10 mouse cellular contexts compared by ENCODE assay signal in the genomic region with DNA sequence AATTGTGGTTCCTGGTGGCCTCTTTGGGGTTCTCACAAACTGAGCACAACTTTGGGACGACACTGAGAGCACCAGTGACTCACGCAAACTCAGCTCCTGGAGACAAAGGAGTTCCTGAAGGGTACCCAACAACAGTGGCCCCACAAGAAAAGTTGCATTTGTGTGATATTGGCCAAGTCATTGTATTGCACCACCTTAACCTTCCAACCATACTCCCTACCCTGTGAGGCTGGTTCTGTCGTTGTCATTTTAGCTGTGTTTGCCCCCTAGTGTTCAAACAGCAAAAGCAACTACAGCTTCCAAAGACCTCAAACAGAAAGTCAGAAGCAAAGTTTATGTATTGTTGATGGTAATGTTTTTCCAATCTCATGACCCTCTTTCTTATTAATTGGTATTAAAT. TPM values are rescaled to one million over a fixed set of nuclear protein-coding genes. Genes with fewer than 3 reads are reported as not detected.
DNase-seq lines count a peak whose midpoint lies in the region; ATAC-seq and TF ChIP-seq lines count a peak whose summit lies in the region.
"Had no signal": no experiment of that assay in that cellular context is flagged by ENCODE, and none has a peak within 500 bp of the region (broad histone marks: within the 10 kb centered on the region; RNA-seq: fewer than 3 reads in every experiment).

No protein-coding gene starts in this region.

- DNase-seq in heart, postnatal 0 days (ENCODE audit: low spot score), result no peak
- no peak for DNase-seq in heart, adult 8-10 months (ENCODE audit: low spot score)
- DNase-seq in CH12.LX (ENCODE audit: extremely low read depth), result peak; percentile 62
- no peak for DNase-seq in right cerebral cortex, adult 18-20 months
- DNase-seq in layer of hippocampus, postnatal 14 days (ENCODE audit: low spot score in 2 of 2), result no peak

- WGBS in heart, postnatal 0 days, result 54% methylated on average over 3 of the region's 3 CpGs
- WGBS in midbrain, embryonic 13.5 days, result 62% methylated on average over 3 of the region's 3 CpGs

- H3K36me3 ChIP-seq in heart, postnatal 0 days (replicated peaks; ENCODE audit: control insufficient read depth, insufficient read depth, low read length), result no peaks in the 10 kb centered on the region
- H3K36me3 ChIP-seq in CH12.LX (replicated peaks in 1 of 2; ENCODE audit: control insufficient read depth in 1 of 2, insufficient read depth in 1 of 2, low read length in 1 of 2), result peaks cover 26 to 30% of the 10 kb centered on the region in 2 experiments
- no peaks in the 10 kb centered on the region for H3K36me3 ChIP-seq in midbrain, embryonic 13.5 days
- H3K36me3 ChIP-seq: neural tube, embryonic 12.5 days had no signal

- no peak overlapping the region for H3K4me2 ChIP-seq in heart, postnatal 0 days (ENCODE audit: low read depth, low read length)
- H3K4me2 ChIP-seq in CH12.LX (ENCODE audit: insufficient read depth, low read depth, poor library complexity, severe bottlenecking), result no peak overlapping the region
- H3K4me2 ChIP-seq in midbrain, embryonic 13.5 days (replicated peaks), result no peak overlapping the region
- H3K4me2 ChIP-seq: neural tube, embryonic 12.5 days had no signal

- no peak for TF ChIP-seq EP300 in heart, postnatal 0 days (IDR thresholded peaks at IDR 0.05; ENCODE audit: low read depth)
- no peak for TF ChIP-seq EP300 in CH12.LX (IDR thresholded peaks at IDR 0.05; ENCODE audit: low read length)

- no peak overlapping the region for H3K4me3 ChIP-seq in heart, postnatal 0 days (ENCODE audit: low read depth, low read length)
- no peak overlapping the region for H3K4me3 ChIP-seq in CH12.LX (replicated peaks in 1 of 3; ENCODE audit: low read depth in 2 of 3, low read length in 2 of 3, poor library complexity in 1 of 3)
- no peak overlapping the region for H3K4me3 ChIP-seq in cortical plate, adult 2 months (ENCODE audit: insufficient read depth, low read length)
- H3K4me3 ChIP-seq in midbrain, embryonic 13.5 days (replicated peaks), result no peak overlapping the region
- H3K4me3 ChIP-seq: neural tube, embryonic 12.5 days had no signal

- H3K9me3 ChIP-seq in heart, postnatal 0 days (replicated peaks; ENCODE audit: control insufficient read depth, low read length), result no peaks in the 10 kb centered on the region
- no peaks in the 10 kb centered on the region for H3K9me3 ChIP-seq in CH12.LX (replicated peaks; ENCODE audit: low read length)
- H3K9me3 ChIP-seq in midbrain, embryonic 13.5 days, result no peaks in the 10 kb centered on the region
- H3K9me3 ChIP-seq: neural tube, embryonic 12.5 days had no signal

- TF ChIP-seq POLR2A in CH12.LX (IDR thresholded peaks at IDR 0.05; ENCODE audit: low read depth, low read length), result no peak; the same call in 1 of the 2 replicates
- TF ChIP-seq POLR2A in cortical plate, adult 2 months (IDR thresholded peaks at IDR 0.05; ENCODE audit: extremely low read depth, insufficient read depth, low read length), result no peak

- no peaks in the 10 kb centered on the region for H3K79me2 ChIP-seq in CH12.LX (replicated peaks; ENCODE audit: control insufficient read depth, extremely low read depth, insufficient read depth, poor library complexity, severe bottlenecking)

- TF ChIP-seq RAD21 in CH12.LX (IDR thresholded peaks at IDR 0.05; ENCODE audit: low read depth, low read length), result peak; percentile 79

- H3K27ac ChIP-seq in heart, postnatal 0 days (ENCODE audit: low read depth), result no peak overlapping the region; the same call in 1 of the 2 replicates
- H3K27ac ChIP-seq in CH12.LX (ENCODE audit: insufficient read depth, low read depth), result no peak overlapping the region
- no peak overlapping the region for H3K27ac ChIP-seq in cortical plate, adult 2 months (ENCODE audit: insufficient read depth, low read length)
- no peak overlapping the region for H3K27ac ChIP-seq in midbrain, embryonic 13.5 days
- H3K27ac ChIP-seq: neural tube, embryonic 12.5 days had no signal

- dilution Hi-C loops in CH12.LX (cut with MboI; ENCODE audit: extremely low pct_ligation_motif_present, extremely low pct_unique_long_range_greater_than_20kb, low sequenced_read_pairs), result no loop called here

- H3K9ac ChIP-seq in heart, postnatal 0 days (replicated peaks; ENCODE audit: low read depth, low read length), result no peak overlapping the region
- no peak overlapping the region for H3K9ac ChIP-seq in CH12.LX (ENCODE audit: insufficient read depth, low read depth)
- no peak overlapping the region for H3K9ac ChIP-seq in midbrain, embryonic 13.5 days (replicated peaks)
- H3K9ac ChIP-seq: neural tube, embryonic 12.5 days had no signal

- peak; percentile 64 for TF ChIP-seq CTCF in heart, postnatal 0 days (IDR thresholded peaks at IDR 0.05; ENCODE audit: low read depth)
- peak; percentile 84 to 86 for TF ChIP-seq CTCF in CH12.LX (conservative IDR thresholded peaks at IDR 0.05 in 1 of 2, IDR thresholded peaks at IDR 0.05 in 1 of 2; ENCODE audit: low read depth in 2 of 2, low read length in 2 of 2)
- peak; percentile 46; the same call in 1 of the 2 replicates for TF ChIP-seq CTCF in cortical plate, adult 2 months (IDR thresholded peaks at IDR 0.05; ENCODE audit: extremely low read depth, insufficient read depth, low read length)

- no peak for ATAC-seq in heart, postnatal 0 days (ENCODE audit: insufficient read depth, low read depth)
- peak; percentile 92 for ATAC-seq in megakaryocyte-erythroid progenitor cell, adult 5-6 weeks (replicated peaks; ENCODE audit: low FRiP score, low TSS enrichment, poor library complexity, severe bottlenecking)
- ATAC-seq in midbrain, embryonic 13.5 days, result no peak

- in situ Hi-C loops in CH12.LX (cut with MboI; ENCODE audit: low pct_ligation_motif_present, low pct_unique_long_range_greater_than_20kb, low sequenced_read_pairs), result loop anchor here (10.0 kb wide), 1 partner anchor 348 kb away; a partner anchor contains a TSS

- no peaks in the 10 kb centered on the region for H3K27me3 ChIP-seq in heart, postnatal 0 days (ENCODE audit: control insufficient read depth, insufficient read depth, low read length)
- H3K27me3 ChIP-seq in CH12.LX (replicated peaks), result no peaks in the 10 kb centered on the region
- no peaks in the 10 kb centered on the region for H3K27me3 ChIP-seq in midbrain, embryonic 13.5 days
- H3K27me3 ChIP-seq: neural tube, embryonic 12.5 days had no signal

- no peaks in the 10 kb centered on the region for H3K4me1 ChIP-seq in heart, postnatal 0 days (ENCODE audit: control insufficient read depth, insufficient read depth)
- H3K4me1 ChIP-seq in CH12.LX (ENCODE audit: control insufficient read depth in 1 of 2, insufficient read depth in 2 of 2), result no peaks in the 10 kb centered on the region
- no peaks in the 10 kb centered on the region for H3K4me1 ChIP-seq in cortical plate, adult 2 months (ENCODE audit: control insufficient read depth, insufficient read depth, low read length)
- H3K4me1 ChIP-seq in midbrain, embryonic 13.5 days (replicated peaks), result no peaks in the 10 kb centered on the region
- H3K4me1 ChIP-seq: neural tube, embryonic 12.5 days had no signal

TF ChIP-seq in CH12.LX, 34 proteins besides CTCF, POLR2A, EP300 and RAD21:
- TF ChIP-seq HCFC1 (IDR thresholded peaks at IDR 0.05; ENCODE audit: low read depth, low read length) (no peak), NELFE (IDR thresholded peaks at IDR 0.05; ENCODE audit: low read depth, low read length) (0 out of 2 replicates have a peak, but pooled peaks have one; percentile 4), SMC3 (IDR thresholded peaks at IDR 0.05; ENCODE audit: low read depth, low read length) (peak; percentile 72)

RNA-seq across cellular contexts. Expression of a gene that starts 23.4 kb away (rescaled TPM):
- total RNA-seq in heart, postnatal 0 days (2014; rRNA removed; ENCODE audit: low replicate concordance), result not detected in 2 replicates
- 0.10 and 0.16 TPM in 2 replicates for polyA plus RNA-seq in heart, postnatal 0 days (2015; fragmentation: Nextera tagmentation; extraction: Ambion mirVana)
- total RNA-seq in heart, adult 8-10 months (2022), result not detected
- total RNA-seq in CH12.LX (2012; rRNA removed) (not detected in 2 replicates), CH12.LX (2014; rRNA removed) (not detected in 2 replicates)
- not detected in 2 replicates for polyA plus RNA-seq in CH12.LX (2012; ENCODE audit: insufficient read length, low read depth)
- polyA plus RNA-seq in cortical plate, adult 2 months (2012; rRNA removed), result not detected in 2 replicates
- not detected in 2 replicates for total RNA-seq in megakaryocyte-erythroid progenitor cell, adult 5-6 weeks (2014; fragmentation: Nextera tagmentation)
- 0.28 TPM in 1 of 2 replicates, not detected in the other for total RNA-seq in megakaryocyte-erythroid progenitor cell, adult 5-6 weeks (2017)
- not detected for total RNA-seq in layer of hippocampus, postnatal 14 days (2021)
- polyA plus RNA-seq in midbrain, embryonic 13.5 days (2015; fragmentation: Nextera tagmentation; extraction: Ambion mirVana), result 0.12 and 0.15 TPM in 2 replicates
- total RNA-seq: gastrocnemius, adult 8-10 months had no signal

RNA-seq across cellular contexts. Expression of a gene that starts 35.7 kb away (rescaled TPM):
- 51.6 and 52.0 TPM in 2 replicates for total RNA-seq in heart, postnatal 0 days (2014; rRNA removed; ENCODE audit: low replicate concordance)
- 20.1 TPM in 2 replicates for polyA plus RNA-seq in heart, postnatal 0 days (2015; fragmentation: Nextera tagmentation; extraction: Ambion mirVana)
- total RNA-seq in heart, adult 8-10 months (2022), result 10 to 100 TPM; 34.1 to 46.5 (median 36.9) TPM
- 59.1 and 60.1 TPM in 2 replicates for total RNA-seq in CH12.LX (2012; rRNA removed)
- total RNA-seq in CH12.LX (2014; rRNA removed), result 57.6 and 58.3 TPM in 2 replicates
- polyA plus RNA-seq in CH12.LX (2012; ENCODE audit: insufficient read length, low read depth), result 75.7 and 78.8 TPM in 2 replicates
- polyA plus RNA-seq in cortical plate, adult 2 months (2012; rRNA removed), result 130 and 131 TPM in 2 replicates
- 74.0 and 74.2 TPM in 2 replicates for total RNA-seq in megakaryocyte-erythroid progenitor cell, adult 5-6 weeks (2014; fragmentation: Nextera tagmentation)
- 61.2 and 65.4 TPM in 2 replicates for total RNA-seq in megakaryocyte-erythroid progenitor cell, adult 5-6 weeks (2017)
- 100 to 1,000 TPM; 352 to 359 TPM for total RNA-seq in layer of hippocampus, postnatal 14 days (2021)
- polyA plus RNA-seq in midbrain, embryonic 13.5 days (2015; fragmentation: Nextera tagmentation; extraction: Ambion mirVana), result 109 and 116 TPM in 2 replicates

RNA-seq across cellular contexts. Expression of a gene that starts 39.2 kb away (rescaled TPM):
- 2.6 and 3.6 TPM in 2 replicates for total RNA-seq in heart, postnatal 0 days (2014; rRNA removed; ENCODE audit: low replicate concordance)
- polyA plus RNA-seq in heart, postnatal 0 days (2015; fragmentation: Nextera tagmentation; extraction: Ambion mirVana), result 8.3 and 9.3 TPM in 2 replicates
- total RNA-seq in heart, adult 8-10 months (2022), result 10 to 100 TPM in 2 of 4 experiments, 1 to 10 TPM in 2; 8.8 to 13.9 (median 9.7) TPM
- total RNA-seq in CH12.LX (2012; rRNA removed), result 9.5 and 11.4 TPM in 2 replicates
- total RNA-seq in CH12.LX (2014; rRNA removed), result 6.3 and 8.2 TPM in 2 replicates
- polyA plus RNA-seq in CH12.LX (2012; ENCODE audit: insufficient read length, low read depth), result 30.6 and 30.7 TPM in 2 replicates
- polyA plus RNA-seq in cortical plate, adult 2 months (2012; rRNA removed), result 7.0 and 7.3 TPM in 2 replicates
- total RNA-seq in megakaryocyte-erythroid progenitor cell, adult 5-6 weeks (2014; fragmentation: Nextera tagmentation), result 7.6 and 10.1 TPM in 2 replicates
- 9.5 and 9.6 TPM in 2 replicates for total RNA-seq in megakaryocyte-erythroid progenitor cell, adult 5-6 weeks (2017)
- total RNA-seq in layer of hippocampus, postnatal 14 days (2021), result 10 to 100 TPM in 1 of 2 experiments, 1 to 10 TPM in 1; 9.2 to 10.7 TPM
- polyA plus RNA-seq in midbrain, embryonic 13.5 days (2015; fragmentation: Nextera tagmentation; extraction: Ambion mirVana), result 21.0 and 21.1 TPM in 2 replicates
